Mouse (Mus musculus) limb, embryonic 11.5 days (tissue): ENCODE data around the gene Chpf2. TPM values are rescaled to one million over a fixed set of nuclear protein-coding genes. Genes with fewer than 3 reads are reported as not detected.

ENCODE experiments used
- ATAC-seq: fragments of 200-750 bp; cut with Nextera tagmentation; 2 replicates; pipeline ENCODE4 v1.8.0; 2017; ENCODE audit warnings: low read depth; ENCODE audit not compliant: insufficient number of reproducible peaks, low FRiP score, low TSS enrichment
- DNase-seq: peaks from one replicate; pipeline ENCODE4 v3.0.0-alpha.2; 2015; ENCODE audit warnings: low spot score
- H3K27ac ChIP-seq: fragments of 300-500 bp; sonication (generic); replicated peaks from 2 replicates; pipeline ENCODE4 v1.5.1; 2014; ENCODE audit warnings: low read depth, mild to moderate bottlenecking, low read length
- H3K27me3 ChIP-seq: fragments of 300-500 bp; sonication (generic); 2 replicates; pipeline ENCODE4 v1.6.1; 2014; ENCODE audit warnings: mild to moderate bottlenecking, low read length, mixed read lengths; ENCODE audit not compliant: control insufficient read depth, insufficient read depth
- H3K36me3 ChIP-seq: fragments of 300-500 bp; sonication (generic); 2 replicates; pipeline ENCODE4 v1.6.1; 2014; ENCODE audit warnings: mild to moderate bottlenecking, low read length, moderate library complexity, mixed read lengths; ENCODE audit not compliant: control insufficient read depth, insufficient read depth
- H3K4me1 ChIP-seq: fragments of 300-500 bp; sonication (generic); 2 replicates; pipeline ENCODE4 v1.6.1; 2014; ENCODE audit warnings: low read length, mixed read lengths; ENCODE audit not compliant: control insufficient read depth, insufficient read depth
- H3K4me2 ChIP-seq: fragments of 300-500 bp; sonication (generic); 2 replicates; pipeline ENCODE4 v1.6.1; 2014; ENCODE audit warnings: low read depth, mild to moderate bottlenecking, moderate library complexity; ENCODE audit not compliant: severe bottlenecking
- H3K4me3 ChIP-seq: fragments of 300-500 bp; sonication (generic); 2 replicates; pipeline ENCODE4 v1.5.1; 2014; ENCODE audit warnings: low read depth, low read length
- H3K9ac ChIP-seq: fragments of 300-500 bp; sonication (generic); 2 replicates; pipeline ENCODE4 v1.6.1; 2014; ENCODE audit warnings: mild to moderate bottlenecking, low read length
- H3K9me3 ChIP-seq: fragments of 300-500 bp; sonication (generic); 2 replicates; pipeline ENCODE4 v1.6.1; 2016; ENCODE audit warnings: low read length; ENCODE audit not compliant: control insufficient read depth
- WGBS: fragments of 180-500 bp; shearing (Covaris S2); extraction: QIAGEN DNeasy Blood & Tissue Kit; methylation state at CpG from one replicate; pipeline ENCODE4 v1.1.7; 2014; 5-methylcytosine and 5-hydroxymethylcytosine counted together
- polyA plus RNA-seq: library from polyadenylated mRNA; unstranded; fragments of >200 nt; fragmentation: Nextera tagmentation; extraction: Ambion mirVana; gene quantifications from 2 replicates; pipeline ENCODE4 v1.2.1, GENCODE M21; 2014

Gene Chpf2
- polyA plus RNA-seq, 1 experiment from 2014 or later = 9.0 TPM

- Histone ChIP-seq H3K4me1 (peaks cover 18% of the 10 kb centered on the region), H3K4me3 (no peak overlapping the region), H3K27me3 (no peaks in the 10 kb centered on the region), H3K4me2 (no peak overlapping the region), H3K36me3 (peaks cover 6% of the 10 kb centered on the region; the same call in 1 of the 2 replicates), H3K27ac (no peak overlapping the region), H3K9ac (no peak overlapping the region), H3K9me3 (no peaks in the 10 kb centered on the region)
- 67% methylated on average over 10 of the region's 10 CpGs for WGBS
- DNase-seq (no peak), ATAC-seq (no peak)
Measured at GRCm38 (mm10) chr5:24593928-24594327, 7.4 kb downstream of the Chpf2 start.

GRCm38 (mm10) chr5:24594346-24594745, 7.8 kb downstream of the Chpf2 start:
- DNase-seq = no peak
- Histone ChIP-seq H3K4me1 (peaks cover 18% of the 10 kb centered on the region), H3K27ac (no peak overlapping the region), H3K4me2 (no peak overlapping the region), H3K4me3 (no peak overlapping the region), H3K27me3 (no peaks in the 10 kb centered on the region), H3K9ac (no peak overlapping the region), H3K36me3 (peaks cover 3% of the 10 kb centered on the region; the same call in 1 of the 2 replicates), H3K9me3 (no peaks in the 10 kb centered on the region)
- ATAC-seq = no peak
- 93% methylated on average over 5 of the region's 5 CpGs for WGBS

DNA sequence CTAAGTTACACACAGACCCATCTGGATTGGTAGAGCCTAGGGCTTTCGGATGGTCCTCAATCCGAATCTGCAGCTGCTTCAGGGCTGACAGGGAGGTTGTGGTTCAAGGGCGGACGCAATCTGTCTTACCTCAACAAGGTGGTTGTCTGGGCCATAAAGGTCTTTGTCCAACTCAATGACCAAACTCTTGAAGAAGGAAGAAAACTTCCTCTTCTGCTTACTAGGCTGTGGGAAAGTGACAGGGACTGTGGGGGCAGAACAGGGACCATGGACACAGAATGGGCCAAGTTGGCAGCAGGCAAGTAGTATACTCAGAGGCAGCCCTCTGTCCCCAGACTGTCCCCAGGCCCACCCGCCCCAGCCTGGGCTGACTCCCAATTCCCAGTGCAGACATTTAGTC, 8.7 kb downstream of the Chpf2 start:
- H3K9me3 ChIP-seq = no peaks in the 10 kb centered on the region
- no peak overlapping the region for H3K4me2 ChIP-seq
- no peak overlapping the region for H3K27ac ChIP-seq
- H3K27me3 ChIP-seq = no peaks in the 10 kb centered on the region
- no peak overlapping the region for H3K9ac ChIP-seq
- H3K4me1 ChIP-seq = peaks cover 20% of the 10 kb centered on the region
- WGBS = 94% methylated on average over 5 of the region's 5 CpGs
- H3K4me3 ChIP-seq = no peak overlapping the region
- H3K36me3 ChIP-seq = peaks cover 3% of the 10 kb centered on the region; the same call in 1 of the 2 replicates
- ATAC-seq (no peak), DNase-seq (no peak)

GRCm38 (mm10) chr5:24595786-24596380, 9.3 kb downstream of the Chpf2 start:
- no peak for ATAC-seq
- Histone ChIP-seq H3K27ac (no peak overlapping the region), H3K4me3 (no peak overlapping the region), H3K36me3 (peaks cover 3% of the 10 kb centered on the region; the same call in 1 of the 2 replicates), H3K9ac (no peak overlapping the region), H3K27me3 (no peaks in the 10 kb centered on the region), H3K4me1 (peaks cover 26% of the 10 kb centered on the region), H3K9me3 (no peaks in the 10 kb centered on the region), H3K4me2 (no peak overlapping the region)
- DNase-seq = no peak
- 69% methylated on average over 14 of the region's 14 CpGs for WGBS

GRCm38 (mm10) chr5:24596519-24597171, 10.1 kb downstream of the Chpf2 start:
- Histone ChIP-seq H3K4me1 (peaks cover 25% of the 10 kb centered on the region), H3K9ac (peak overlapping the region; percentile 3; the same call in 1 of the 2 replicates), H3K36me3 (peaks cover 3% of the 10 kb centered on the region; the same call in 1 of the 2 replicates), H3K27me3 (no peaks in the 10 kb centered on the region), H3K9me3 (no peaks in the 10 kb centered on the region), H3K27ac (no peak overlapping the region), H3K4me2 (no peak overlapping the region), H3K4me3 (no peak overlapping the region)
- ATAC-seq = no peak
- DNase-seq = no peak
- 24% methylated on average over 11 of the region's 11 CpGs for WGBS

- Histone ChIP-seq H3K9me3 (no peaks in the 10 kb centered on the region), H3K27ac (no peak overlapping the region), H3K4me1 (peaks cover 29% of the 10 kb centered on the region), H3K4me3 (no peak overlapping the region), H3K27me3 (no peaks in the 10 kb centered on the region), H3K36me3 (peaks cover 3% of the 10 kb centered on the region; the same call in 1 of the 2 replicates), H3K4me2 (no peak overlapping the region), H3K9ac (no peak overlapping the region; the same call in 1 of the 2 replicates)
- 64% methylated on average over 2 of the region's 2 CpGs for WGBS
- DNase-seq (peak; percentile 87), ATAC-seq (no peak)
Measured at GRCm38 (mm10) chr5:24597221-24597728, 10.7 kb downstream of the Chpf2 start.

- Histone ChIP-seq H3K4me1 (peaks cover 34% of the 10 kb centered on the region), H3K27ac (no peak overlapping the region), H3K36me3 (peaks cover 3% of the 10 kb centered on the region; the same call in 1 of the 2 replicates), H3K9me3 (no peaks in the 10 kb centered on the region), H3K27me3 (no peaks in the 10 kb centered on the region), H3K9ac (peak overlapping the region; percentile 57; the same call in 1 of the 2 replicates), H3K4me3 (peak overlapping the region; percentile 35), H3K4me2 (peak overlapping the region; percentile 88)
- ATAC-seq (no peak), DNase-seq (no peak)
- WGBS = 29% methylated on average over 15 of the region's 15 CpGs
Measured at GRCm38 (mm10) chr5:24597901-24598569, 11.5 kb downstream of the Chpf2 start.

DNA sequence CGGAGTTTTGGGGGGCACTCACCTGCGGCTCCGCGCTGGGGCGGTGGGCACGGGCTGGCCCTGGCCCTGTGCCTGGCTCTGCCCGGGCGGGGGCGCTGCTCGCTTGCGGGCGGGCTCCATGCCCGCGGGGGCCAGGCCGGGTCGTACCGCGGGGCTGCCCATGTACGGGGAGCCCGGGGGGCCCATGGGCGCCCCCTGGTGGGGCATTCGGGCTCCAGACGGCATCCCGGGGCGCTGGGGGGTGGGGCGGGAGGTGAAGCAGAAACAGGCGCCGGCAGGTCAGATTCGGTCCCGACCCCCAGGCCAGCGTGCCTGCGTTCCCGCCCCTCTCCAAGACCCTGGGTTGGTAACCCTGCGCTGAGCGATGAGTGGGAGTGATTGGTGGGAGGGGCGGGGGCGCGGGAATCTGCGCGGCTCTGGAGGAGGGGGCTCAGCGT, 12.0 kb downstream of the Chpf2 start:
- peak overlapping the region; percentile 57; the same call in 1 of the 2 replicates for H3K9ac ChIP-seq
- H3K27me3 ChIP-seq = no peaks in the 10 kb centered on the region
- peaks cover 1% of the 10 kb centered on the region; the same call in 1 of the 2 replicates for H3K36me3 ChIP-seq
- H3K9me3 ChIP-seq = no peaks in the 10 kb centered on the region
- peak overlapping the region; percentile 88 for H3K4me2 ChIP-seq
- no peak for ATAC-seq
- H3K4me1 ChIP-seq = peaks cover 38% of the 10 kb centered on the region
- WGBS = under 1% methylated on average over 40 of the region's 41 CpGs
- peak; percentile 72 for DNase-seq
- H3K4me3 ChIP-seq = peak overlapping the region; percentile 35
- H3K27ac ChIP-seq = no peak overlapping the region
